Mouse (Mus musculus) hindlimb bud, embryonic 11.5 days (tissue): ENCODE measurements around the gene Ror1.

Source experiments
- DNase-seq: peaks from one replicate; pipeline ENCODE4 v3.0.0-alpha.2; 2012; ENCODE audit warnings: low read depth, low spot score; ENCODE audit errors: extremely low spot score

Gene Ror1

DNA sequence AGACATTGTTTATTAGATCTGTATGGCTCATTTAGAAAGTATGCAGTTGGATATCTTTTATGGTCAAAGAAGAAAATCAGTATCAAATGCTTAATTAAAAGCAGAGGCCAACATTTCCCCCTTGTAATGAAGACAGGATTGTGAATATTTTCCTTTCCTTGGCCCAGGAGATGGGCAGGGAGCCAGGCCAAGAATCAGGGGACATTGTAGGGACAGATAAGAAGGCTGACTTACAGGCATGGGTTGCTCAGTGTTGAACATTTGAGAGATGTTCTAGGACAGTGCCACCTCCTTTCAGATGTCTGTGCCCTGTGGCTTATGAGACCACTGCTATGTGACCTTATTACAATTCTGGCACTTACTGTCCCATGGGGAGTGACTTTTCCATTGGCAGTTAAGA is 18.6 kb downstream of the Ror1 start:
- DNase-seq = no peak

- no peak for DNase-seq
These were observed 20.8 kb downstream of the Ror1 start for GRCm38 (mm10) chr4:100116366-100116765.

DNA sequence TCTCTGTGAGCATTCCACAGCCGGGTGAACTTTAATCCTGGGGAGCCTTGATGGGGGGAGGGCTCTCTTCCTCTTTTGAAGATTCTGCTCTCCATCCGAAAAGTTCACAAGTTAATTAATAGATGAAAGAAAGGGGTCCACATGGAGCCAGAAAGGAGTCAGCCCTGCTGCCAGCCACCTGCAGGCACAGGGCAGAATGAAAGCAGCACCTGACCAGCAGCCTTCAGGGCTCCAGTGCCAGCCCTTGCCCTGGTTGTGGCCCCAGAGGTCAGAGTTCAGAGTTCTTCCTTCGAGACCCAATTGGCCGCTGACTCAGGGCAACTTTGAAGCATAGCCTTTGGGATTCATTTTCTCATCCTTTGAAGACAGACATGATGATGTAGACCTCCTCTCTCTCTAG is 23.1 kb downstream of the Ror1 start:
- no peak for DNase-seq

GRCm38 (mm10) chr4:100119431-100119830 is 23.8 kb downstream of the Ror1 start:
- DNase-seq = no peak

GRCm38 (mm10) chr4:100120547-100120946 is 25.0 kb downstream of the Ror1 start:
- DNase-seq = no peak

GRCm38 (mm10) chr4:100122436-100122835 is 26.8 kb downstream of the Ror1 start:
- DNase-seq = no peak

DNA sequence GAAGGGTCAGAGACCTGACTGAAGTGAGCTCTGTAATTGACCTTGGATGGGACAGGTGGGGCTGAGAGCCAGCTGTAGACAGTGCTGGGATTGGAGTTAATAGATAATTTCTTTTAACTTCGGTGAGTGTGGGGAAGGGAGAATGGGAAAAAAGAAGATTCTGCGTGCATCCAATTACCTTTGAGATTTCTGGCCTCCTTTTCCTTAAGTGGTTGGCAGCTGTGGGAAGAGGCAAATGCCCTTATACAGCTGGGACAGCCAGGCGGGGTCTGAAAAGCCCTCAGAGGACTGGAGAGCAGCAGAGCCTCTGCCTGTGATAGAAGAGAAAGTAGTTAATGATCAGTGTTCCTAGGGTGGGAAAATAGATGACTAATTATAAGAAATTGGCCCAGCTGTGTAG is 27.9 kb downstream of the Ror1 start:
- no peak for DNase-seq

- DNase-seq = no peak
These were observed 28.5 kb downstream of the Ror1 start for GRCm38 (mm10) chr4:100124056-100124455.

GRCm38 (mm10) chr4:100124935-100125334 is 29.3 kb downstream of the Ror1 start:
- DNase-seq = no peak

GRCm38 (mm10) chr4:100126531-100127310 is 31.1 kb downstream of the Ror1 start:
- no peak for DNase-seq

DNA sequence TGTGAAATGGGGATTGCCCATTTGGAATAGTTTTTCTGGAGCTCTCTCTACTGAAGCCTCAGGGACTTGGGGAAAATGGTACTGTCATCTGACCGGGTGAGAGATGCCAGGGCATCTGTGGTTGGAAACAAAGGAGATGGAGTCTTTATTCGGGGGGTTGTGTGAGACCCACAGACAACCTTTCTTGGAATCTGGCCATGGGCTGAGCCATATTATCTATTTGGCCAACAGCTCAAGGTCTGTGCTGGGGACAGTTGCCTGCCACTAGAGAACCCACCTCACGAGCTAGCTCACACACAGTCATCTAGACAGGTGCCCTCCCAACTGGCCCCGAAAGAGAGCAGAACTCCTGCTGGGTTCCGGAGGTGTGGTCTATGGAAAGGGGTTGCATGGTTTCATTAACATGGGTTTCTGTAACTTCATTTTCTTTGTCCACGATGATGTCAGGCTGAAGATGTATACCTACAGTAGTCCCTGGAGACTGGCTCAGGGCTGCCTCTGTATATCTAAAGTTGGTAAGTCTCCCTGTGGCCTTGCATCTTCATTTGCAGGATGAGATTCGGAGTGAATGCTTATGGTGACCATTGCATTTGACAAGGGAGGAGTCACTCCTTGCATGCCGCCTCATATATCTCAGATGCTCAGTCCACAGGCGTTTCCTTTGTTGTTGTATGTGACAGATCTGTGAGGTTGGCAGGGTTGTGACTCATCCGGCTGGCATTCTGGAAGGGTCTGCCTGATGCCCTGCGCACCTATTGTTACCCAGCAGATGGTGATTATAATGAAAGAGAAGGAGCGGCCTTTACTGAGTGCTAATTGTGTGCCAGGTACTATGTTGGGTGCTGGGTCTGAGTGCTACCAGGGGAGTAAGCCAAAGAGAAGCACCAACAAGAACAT is 32.7 kb downstream of the Ror1 start:
- no peak for DNase-seq

DNA sequence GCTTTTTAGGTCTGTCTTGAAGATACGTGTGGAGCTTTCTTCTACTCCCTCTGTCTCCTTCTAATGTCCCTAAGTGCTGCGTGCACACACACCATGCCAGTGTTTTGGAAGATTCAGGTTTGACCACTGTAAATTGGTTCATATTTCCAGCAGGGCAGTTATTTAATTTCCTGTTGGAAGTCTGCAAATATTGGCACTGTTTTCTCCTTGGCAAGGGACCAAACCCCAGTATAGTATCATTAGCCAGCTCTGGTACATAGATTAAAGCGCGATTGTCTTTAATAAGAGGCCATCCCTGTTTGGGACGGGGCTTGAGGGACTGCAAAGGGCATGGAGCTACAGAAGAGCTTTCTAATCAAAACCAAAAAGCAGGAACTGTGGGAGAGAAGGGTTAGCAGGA is 33.6 kb downstream of the Ror1 start:
- DNase-seq = no peak

- no peak for DNase-seq
These were observed 35.3 kb downstream of the Ror1 start for GRCm38 (mm10) chr4:100130771-100131475.

DNA sequence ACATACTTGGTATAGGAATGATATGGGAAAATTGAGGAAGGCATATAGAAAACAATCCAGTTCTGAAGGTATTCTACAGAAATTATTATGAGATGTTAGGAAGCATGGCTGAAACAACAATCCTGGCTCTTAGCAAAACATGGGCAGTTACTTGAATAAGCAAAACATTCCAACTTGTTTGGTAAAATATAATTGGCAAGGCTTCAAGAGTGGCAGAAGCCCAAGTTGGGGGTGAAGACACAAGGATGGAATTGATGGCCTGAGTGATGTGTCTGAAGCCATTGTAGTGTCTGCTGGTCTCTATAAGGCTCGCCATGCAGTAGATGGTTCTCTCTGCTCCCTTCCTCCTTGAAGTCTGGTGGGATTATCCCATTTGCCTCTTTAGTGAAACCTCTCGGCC is 35.9 kb downstream of the Ror1 start:
- DNase-seq = no peak

- no peak for DNase-seq
These were observed 36.7 kb downstream of the Ror1 start for GRCm38 (mm10) chr4:100132261-100132660.

DNA sequence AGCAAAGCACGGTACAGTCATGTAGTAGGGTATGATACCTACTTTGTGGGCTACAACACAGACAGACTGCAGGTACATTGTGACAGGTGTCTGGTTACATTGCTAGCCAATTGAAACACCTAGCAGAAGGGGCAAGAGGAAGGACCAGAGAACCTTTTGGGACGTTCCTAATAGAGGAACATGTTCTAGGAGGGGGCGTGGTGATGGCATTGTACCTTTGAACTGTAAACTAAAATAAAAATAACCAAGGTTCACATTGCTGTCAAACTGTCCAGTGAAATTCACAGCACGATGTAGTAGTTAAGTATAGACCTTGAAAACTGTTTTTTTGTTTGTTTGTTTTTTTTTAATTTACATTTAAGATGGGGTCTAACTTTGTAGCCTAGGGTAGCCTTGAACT is 40.5 kb downstream of the Ror1 start:
- no peak for DNase-seq

DNA sequence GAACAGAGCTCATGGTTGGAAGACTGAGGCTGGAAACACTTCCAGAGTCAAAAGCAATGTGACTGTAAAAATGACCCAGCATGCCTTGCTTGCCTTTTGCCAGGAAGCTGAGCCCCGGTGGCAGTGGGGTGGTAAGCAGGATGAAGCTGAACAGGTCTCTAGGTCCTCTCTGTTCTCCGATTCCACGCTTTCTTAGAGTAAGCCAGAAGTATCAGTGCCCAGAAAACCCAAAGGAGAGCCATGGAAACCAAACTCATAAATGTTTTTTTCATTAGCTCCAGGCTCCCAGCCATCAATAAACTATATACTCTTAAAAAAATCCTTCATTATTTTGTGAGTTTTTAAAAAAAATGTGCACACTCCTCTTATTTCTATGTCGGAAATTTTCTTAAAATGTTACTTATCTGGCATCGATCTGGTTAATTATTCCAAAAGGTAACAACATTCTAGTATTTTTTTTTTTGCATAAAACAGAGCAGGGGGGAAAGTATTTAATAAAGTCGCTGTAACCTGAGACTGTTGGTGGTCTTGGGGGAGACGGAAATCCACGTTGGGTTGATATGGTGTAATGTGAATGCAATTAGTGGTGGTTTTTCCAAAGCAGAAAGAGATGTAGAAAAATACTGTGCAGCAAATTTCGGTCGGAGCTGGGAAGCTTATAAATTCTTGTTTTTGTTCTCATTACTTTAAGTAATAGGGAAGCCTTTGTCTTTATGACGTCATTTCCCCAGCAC is 41.7 kb downstream of the Ror1 start:
- no peak for DNase-seq

DNA sequence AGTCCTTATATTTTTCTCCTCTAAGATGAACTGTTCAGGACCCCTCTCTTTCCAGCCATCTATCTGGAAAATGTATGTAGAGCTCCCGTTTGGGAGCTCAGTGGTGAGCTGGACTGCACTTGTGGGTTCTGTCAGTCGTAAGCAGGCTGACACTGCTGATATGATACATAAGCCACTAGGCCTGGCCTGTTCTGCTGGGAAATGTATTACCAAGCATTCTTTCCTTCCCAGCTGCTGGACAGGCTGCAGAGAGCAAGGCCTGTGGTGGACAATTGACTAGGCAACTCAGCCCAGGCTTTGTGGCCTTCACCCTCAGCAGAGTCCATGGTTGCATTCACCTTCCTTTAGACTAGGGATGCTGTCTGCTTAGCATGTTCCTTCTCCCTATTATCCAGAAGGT is 46.0 kb downstream of the Ror1 start:
- DNase-seq = no peak

DNA sequence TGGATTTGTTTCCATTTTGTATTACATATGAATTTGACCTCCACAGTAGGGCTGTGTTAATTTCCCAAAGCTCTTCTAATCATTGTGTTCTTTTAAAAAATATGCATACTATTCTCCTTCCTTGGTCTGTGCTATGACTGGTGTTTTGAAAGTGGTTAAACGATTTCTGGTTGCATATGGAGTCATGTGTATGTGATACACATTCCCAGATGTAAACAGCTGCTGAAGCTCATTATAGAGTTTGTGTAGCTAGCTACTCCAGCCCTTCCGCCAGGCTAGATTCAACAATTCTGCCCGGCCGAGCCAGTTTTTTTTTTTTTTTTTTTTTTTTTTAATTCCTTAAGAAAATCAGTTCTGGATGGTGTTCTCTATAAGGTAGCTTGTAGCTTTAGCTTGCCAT is 49.2 kb downstream of the Ror1 start:
- no peak for DNase-seq

- DNase-seq = no peak
These were observed 55.2 kb downstream of the Ror1 start for GRCm38 (mm10) chr4:100150797-100151196.

- no peak for DNase-seq
These were observed 59.1 kb downstream of the Ror1 start for GRCm38 (mm10) chr4:100154560-100155130.
